Mouse (Mus musculus): Measurements from ENCODE around the gene Crybg3.

The Crybg3 gene

DNA sequence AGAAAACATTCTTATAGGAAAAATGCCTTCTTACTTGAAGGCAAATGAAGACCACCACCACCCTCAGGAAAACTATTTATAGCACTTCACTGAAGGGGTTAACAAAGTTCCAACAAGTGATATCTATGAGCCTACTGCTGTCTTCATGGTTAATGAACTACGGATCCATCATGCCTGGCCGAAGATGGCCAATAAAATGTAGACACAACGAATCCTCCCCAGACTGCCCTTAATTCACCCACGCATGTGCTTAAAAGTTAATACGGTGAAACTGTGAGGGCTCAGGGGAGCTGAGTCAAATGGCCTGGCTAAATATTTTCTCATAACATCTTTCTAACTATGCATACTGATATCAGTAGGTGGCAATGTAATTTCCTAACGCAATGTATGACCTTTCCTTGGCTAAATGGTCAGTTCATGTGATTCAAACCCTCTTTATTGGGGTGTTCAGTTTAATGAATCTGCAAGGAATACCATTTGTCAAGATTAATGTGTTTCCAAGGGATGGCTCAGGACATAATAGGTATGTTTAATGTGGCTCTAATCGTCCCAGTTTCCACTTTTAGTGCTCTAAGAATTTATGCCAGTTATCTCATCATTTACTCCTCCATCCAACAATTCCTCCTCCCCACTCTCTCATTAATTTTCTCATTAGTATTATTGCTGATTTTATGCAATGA lies 155.8 kb downstream of the Crybg3 start:
- DNase-seq: no peak

Measured in lung, postnatal 14 days (tissue).